8 mouse cellular contexts compared by ENCODE assay signal in genomic region chr8:112906458-112907112, GRCm38 (mm10).
DNase-seq lines count a peak whose midpoint lies in the region; ATAC-seq lines count a peak whose summit lies in the region.

No protein-coding gene starts in this region.

- H3K27me3 ChIP-seq in heart, embryonic 14.5 days (ENCODE audit: control insufficient read depth, insufficient read depth, low read length): no peaks in the 10 kb centered on the region
- no peaks in the 10 kb centered on the region for H3K27me3 ChIP-seq in heart, embryonic 11.5 days (ENCODE audit: control insufficient read depth, insufficient read depth, low read length)
- no peaks in the 10 kb centered on the region for H3K27me3 ChIP-seq in forebrain, embryonic 13.5 days

- H3K9me3 ChIP-seq in heart, embryonic 14.5 days (ENCODE audit: control insufficient read depth, low read length): no peaks in the 10 kb centered on the region
- H3K9me3 ChIP-seq in heart, embryonic 11.5 days (replicated peaks; ENCODE audit: control insufficient read depth, low read length): no peaks in the 10 kb centered on the region
- no peaks in the 10 kb centered on the region for H3K9me3 ChIP-seq in forebrain, embryonic 13.5 days (replicated peaks)

- peak; percentile 89 for DNase-seq in brain, embryonic 18.5 days (ENCODE audit: low read depth, low spot score)
- DNase-seq in layer of hippocampus, adult 11-12 months (ENCODE audit: low spot score): peak; percentile 81
- DNase-seq in lung, postnatal 36 days: peak; percentile 4
- DNase-seq in right cerebral cortex, postnatal 25 days: peak; percentile 79
- DNase-seq in natural killer cell, adult 2 months (ENCODE audit: low spot score in 2 of 2): no peak

- no peak overlapping the region for H3K9ac ChIP-seq in heart, embryonic 14.5 days (ENCODE audit: low read length)
- no peak overlapping the region for H3K9ac ChIP-seq in heart, embryonic 11.5 days (ENCODE audit: low read depth, low read length)
- H3K9ac ChIP-seq in forebrain, embryonic 13.5 days: no peak overlapping the region

- H3K27ac ChIP-seq in heart, embryonic 14.5 days (replicated peaks in 1 of 2; ENCODE audit: control insufficient read depth in 1 of 2, insufficient read depth in 1 of 2, low read depth in 2 of 2, low read length in 2 of 2): no peak overlapping the region
- H3K27ac ChIP-seq in heart, embryonic 11.5 days (ENCODE audit: low read depth, low read length): no peak overlapping the region
- H3K27ac ChIP-seq in forebrain, embryonic 13.5 days: peak overlapping the region; percentile 77

- no peak overlapping the region for H3K4me3 ChIP-seq in heart, embryonic 14.5 days (ENCODE audit: control insufficient read depth in 1 of 2, insufficient read depth in 1 of 2, low read depth in 1 of 2, low read length in 2 of 2)
- no peak overlapping the region for H3K4me3 ChIP-seq in heart, embryonic 11.5 days (ENCODE audit: low read depth, low read length)
- no peak overlapping the region for H3K4me3 ChIP-seq in forebrain, embryonic 13.5 days

- ATAC-seq in heart, embryonic 14.5 days (ENCODE audit: insufficient number of reproducible peaks, insufficient read depth, low FRiP score, low read depth): no peak
- ATAC-seq in heart, embryonic 11.5 days (replicated peaks; ENCODE audit: insufficient number of reproducible peaks, low FRiP score, low TSS enrichment): no peak
- peak; percentile 95 for ATAC-seq in forebrain, embryonic 13.5 days

- 0 out of 2 replicates have a peak overlapping the region, but pooled peaks have one; percentile 6 for H3K4me2 ChIP-seq in heart, embryonic 14.5 days (ENCODE audit: low read length)
- no peak overlapping the region for H3K4me2 ChIP-seq in heart, embryonic 11.5 days
- peak overlapping the region; percentile 36 for H3K4me2 ChIP-seq in forebrain, embryonic 13.5 days

- H3K4me1 ChIP-seq in heart, embryonic 14.5 days (ENCODE audit: control insufficient read depth in 2 of 2, insufficient read depth in 2 of 2, low read length in 2 of 2): peaks cover 2 to 10% of the 10 kb centered on the region in 2 experiments; a peak in 2 of 4 replicates
- H3K4me1 ChIP-seq in heart, embryonic 11.5 days (ENCODE audit: control insufficient read depth, insufficient read depth, low read length): no peaks in the 10 kb centered on the region; the same call in 1 of the 2 replicates
- H3K4me1 ChIP-seq in forebrain, embryonic 13.5 days: peaks cover 29% of the 10 kb centered on the region

- H3K36me3 ChIP-seq in heart, embryonic 14.5 days (ENCODE audit: control insufficient read depth, insufficient read depth, low read length): no peaks in the 10 kb centered on the region
- no peaks in the 10 kb centered on the region for H3K36me3 ChIP-seq in heart, embryonic 11.5 days (ENCODE audit: control insufficient read depth, insufficient read depth, low read length)
- no peaks in the 10 kb centered on the region for H3K36me3 ChIP-seq in forebrain, embryonic 13.5 days (ENCODE audit: poor library complexity, severe bottlenecking)

- 41% methylated on average over 8 of the region's 8 CpGs for WGBS in heart, embryonic 14.5 days
- 56% methylated on average over 8 of the region's 8 CpGs for WGBS in heart, embryonic 11.5 days (ENCODE audit: insufficient replicate concordance)
- WGBS in forebrain, embryonic 13.5 days: 13% methylated on average over 8 of the region's 8 CpGs

Comparison
In these comparisons a context has a peak if more than half of its experiments do, and no peak if none do; other contexts are left out.
1. DNase-seq: peak in brain, embryonic 18.5 days (single experiment), layer of hippocampus, adult 11-12 months (single experiment), lung, postnatal 36 days (single experiment) and right cerebral cortex, postnatal 25 days (single experiment); none in natural killer cell, adult 2 months (0 of 2).